Mouse (Mus musculus) megakaryocyte progenitor cell, adult 5-6 weeks (primary cell): ENCODE measurements around the gene Cpm. TPM values are rescaled to one million over a fixed set of nuclear protein-coding genes. Genes with fewer than 3 reads are reported as not detected.
A peak's percentile ranks its signal among the peaks of the same experiment; 100 is the strongest.
"Not testable (repeated sequence)": the region's sequence is repeated elsewhere in the genome, so short reads cannot be mapped to it uniquely, and the experiment has no call there.

ENCODE experiments used
- ATAC-seq: replicated peaks from 2 replicates; pipeline ENCODE4 v1.8.0; 2016; ENCODE audit warnings: mild to moderate bottlenecking, moderate TSS enrichment, inconsistent platforms; ENCODE audit not compliant: poor library complexity
- total RNA-seq, 2 experiments: library from RNA; stranded (forward) in 1 of 2; stranded (reverse) in 1 of 2; fragments of 157-497, 149-512 nt in 1 of 2; fragments of 200-1000 nt in 1 of 2; gene quantifications; 2 replicates each; pipeline versions ENCODE4 v1.2.3 to v1.2.4; 2015 to 2017

Cpm gene
- total RNA-seq (2015): not detected in 2 replicates
- total RNA-seq (2017): 0.17 TPM in 1 of 2 replicates, not detected in the other

DNA sequence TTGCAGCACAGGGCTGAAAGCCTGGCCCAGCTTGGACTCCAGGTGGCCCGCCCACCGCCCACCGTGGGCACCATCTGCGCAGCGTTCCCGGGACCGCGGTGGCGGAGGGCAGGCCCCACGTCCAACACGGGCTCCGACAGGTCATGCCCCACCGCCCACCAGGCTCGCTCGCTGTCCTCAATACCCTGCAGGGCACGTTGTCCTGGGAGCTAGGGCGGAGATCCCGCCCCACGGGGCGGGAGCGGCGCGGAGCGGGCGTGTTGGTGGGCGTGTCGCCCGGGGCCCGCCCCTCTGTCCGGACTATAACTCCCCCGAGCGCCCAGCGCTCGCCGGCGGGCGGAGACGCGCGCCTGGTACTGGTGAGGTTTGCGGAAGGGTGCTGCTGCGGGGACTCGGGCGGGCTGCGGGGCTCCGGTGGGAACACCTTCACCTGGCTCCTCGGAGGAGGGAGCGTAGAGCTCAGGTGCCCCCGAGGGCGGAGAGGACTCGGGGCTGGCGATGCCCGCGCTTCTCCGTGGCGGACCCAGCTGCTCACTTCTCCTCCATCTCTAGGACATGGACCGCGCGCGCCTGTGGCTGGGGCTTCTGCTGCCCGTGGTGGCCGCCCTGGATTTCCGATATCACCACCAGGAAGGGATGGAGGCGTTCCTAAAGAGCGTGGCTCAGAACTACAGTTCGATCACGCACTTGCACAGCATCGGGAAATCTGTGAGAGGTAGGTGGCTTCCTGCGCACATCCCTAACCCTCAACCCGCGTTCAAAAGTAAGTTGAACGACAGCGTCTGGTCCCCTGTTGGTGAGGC lies at the start of gene Cpm:
TSS of gene Cpm (plus strand) at position 332 of the 803 bp plus-strand sequence.
- peak; percentile 89 for ATAC-seq

DNA sequence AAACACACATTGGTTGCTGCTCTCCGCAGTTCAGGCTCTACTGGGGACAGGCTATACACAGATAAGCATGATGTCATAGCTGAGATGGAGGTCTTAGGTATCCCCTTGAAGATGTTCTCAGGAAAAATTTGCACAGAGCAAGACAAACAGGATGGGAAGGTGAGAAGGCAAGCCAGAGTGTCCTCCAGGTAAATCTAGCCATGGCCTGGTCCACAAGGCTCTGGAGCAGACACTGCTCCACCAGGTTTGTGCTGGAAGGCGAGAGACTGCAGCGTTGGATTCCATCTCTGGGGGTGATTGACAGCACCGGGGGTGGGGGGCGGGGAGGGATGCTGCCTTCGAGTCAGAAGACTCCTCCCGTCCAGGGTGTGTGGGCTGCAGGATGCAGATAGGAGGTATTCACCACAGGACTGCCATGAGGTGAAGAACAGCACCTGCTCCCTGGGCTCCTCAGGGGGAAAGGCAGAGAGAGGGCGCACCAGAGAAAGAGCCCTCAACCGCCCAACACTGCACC lies 49.5 kb upstream of the Cpm start:
- no peak for ATAC-seq

DNA sequence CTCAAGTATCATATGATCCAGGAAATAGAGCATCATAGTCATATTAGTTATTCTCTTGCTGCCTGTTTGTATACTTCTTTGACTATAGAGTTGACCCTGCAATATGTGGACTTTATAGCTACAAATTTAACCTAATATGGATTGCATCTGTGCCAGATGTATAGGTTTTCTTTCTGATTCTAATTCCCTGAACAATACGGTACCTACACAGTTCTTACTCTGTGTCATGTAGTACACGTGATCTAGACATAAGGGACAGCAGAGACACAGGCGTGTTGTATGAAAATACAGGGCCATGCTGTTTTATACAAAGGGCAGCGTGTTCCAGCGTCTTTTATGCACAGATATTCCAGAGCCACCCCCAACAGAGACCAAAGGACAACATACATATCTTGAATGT lies 48.9 kb upstream of the Cpm start:
- ATAC-seq: no peak

DNA sequence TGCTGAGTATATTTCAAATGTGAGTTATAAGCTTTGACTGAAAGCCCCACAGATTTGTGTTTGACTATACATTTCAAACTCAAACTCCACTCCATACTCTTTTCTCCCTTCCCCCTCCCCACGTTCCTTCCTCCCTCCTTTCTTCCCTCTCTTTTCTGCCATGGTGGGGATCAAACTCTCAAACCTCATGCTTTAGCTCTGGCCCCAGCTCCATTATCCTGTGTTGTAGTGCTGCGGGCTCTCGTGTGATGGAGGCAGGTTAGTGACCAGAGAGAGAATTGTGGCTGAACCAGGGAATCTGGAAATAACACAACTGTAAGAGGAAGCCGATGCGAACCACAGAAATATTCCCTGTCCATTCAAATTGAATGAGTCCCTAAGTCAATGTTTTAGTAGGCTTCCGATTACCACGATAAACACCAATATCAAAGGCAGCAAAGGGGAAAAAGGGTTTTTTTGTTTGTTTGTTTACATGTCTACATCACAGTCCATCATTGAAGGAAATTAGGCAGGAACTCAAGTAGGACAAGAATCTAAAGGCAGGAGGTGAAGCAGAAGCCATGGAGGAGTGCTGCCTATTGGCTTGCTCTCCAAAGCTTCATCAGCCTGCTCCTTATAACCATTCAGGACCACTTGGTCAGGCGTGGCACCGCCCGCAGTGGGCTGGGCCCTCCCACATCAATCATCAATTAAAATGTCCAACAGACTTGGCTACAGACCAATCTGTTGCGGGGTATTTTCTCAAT lies 48.1 kb upstream of the Cpm start:
- ATAC-seq: no peak

DNA sequence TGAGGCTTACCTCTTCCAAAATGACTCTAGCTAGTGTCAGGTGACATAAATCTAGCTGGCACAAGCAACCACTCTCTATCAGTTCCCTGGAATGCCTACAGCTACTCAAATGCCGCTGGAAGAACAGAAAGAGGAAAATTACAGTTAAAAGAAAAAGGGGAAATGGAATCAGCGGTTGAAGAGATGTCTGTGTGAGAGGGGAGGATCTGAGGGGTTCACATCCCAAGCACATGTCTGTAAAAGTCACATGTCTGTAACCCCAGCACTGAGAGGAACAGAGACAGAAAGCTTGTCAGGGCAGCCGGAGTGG lies 47.6 kb upstream of the Cpm start:
- 0 out of 2 replicates have a peak, but pooled peaks have one; percentile 17 for ATAC-seq

DNA sequence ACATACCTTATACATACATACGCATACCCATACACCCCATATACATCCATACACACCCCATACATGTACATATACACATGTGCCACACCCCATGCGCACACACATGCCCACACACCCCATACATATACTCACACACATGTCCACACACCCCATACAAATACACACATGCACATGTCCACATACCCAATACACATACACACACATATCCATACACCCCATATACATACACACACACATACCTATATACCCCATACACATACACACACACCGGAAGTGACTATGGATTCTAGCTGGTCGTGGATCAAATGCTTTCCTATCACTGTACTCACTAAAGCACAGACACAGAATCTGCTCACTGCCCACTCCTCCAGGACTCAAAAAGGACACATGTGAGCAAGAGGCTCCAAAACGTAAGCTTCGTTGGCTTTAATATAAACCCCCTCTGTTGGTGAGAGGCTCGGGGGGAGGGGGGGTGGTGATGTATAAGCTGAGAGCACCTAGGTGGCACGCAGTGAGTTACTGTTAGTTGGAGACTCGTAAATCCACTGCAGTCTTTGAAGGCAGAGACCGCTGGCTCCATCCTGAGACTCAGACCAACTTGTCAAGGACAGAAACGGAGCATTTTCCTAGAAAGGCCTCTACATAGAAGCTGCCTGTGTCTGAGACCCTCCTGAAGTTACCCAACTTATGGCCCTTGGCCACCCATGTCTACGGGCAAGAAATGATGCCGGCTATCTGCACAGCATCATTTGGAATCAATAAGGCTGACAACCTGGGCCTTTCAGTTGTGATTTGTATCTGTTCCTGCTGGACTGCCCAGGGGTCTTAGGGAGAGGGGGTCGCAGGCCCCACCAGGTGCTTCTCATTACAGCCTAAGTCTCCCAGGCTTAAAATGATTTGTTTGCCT lies 45.9 kb upstream of the Cpm start:
- no peak for ATAC-seq

DNA sequence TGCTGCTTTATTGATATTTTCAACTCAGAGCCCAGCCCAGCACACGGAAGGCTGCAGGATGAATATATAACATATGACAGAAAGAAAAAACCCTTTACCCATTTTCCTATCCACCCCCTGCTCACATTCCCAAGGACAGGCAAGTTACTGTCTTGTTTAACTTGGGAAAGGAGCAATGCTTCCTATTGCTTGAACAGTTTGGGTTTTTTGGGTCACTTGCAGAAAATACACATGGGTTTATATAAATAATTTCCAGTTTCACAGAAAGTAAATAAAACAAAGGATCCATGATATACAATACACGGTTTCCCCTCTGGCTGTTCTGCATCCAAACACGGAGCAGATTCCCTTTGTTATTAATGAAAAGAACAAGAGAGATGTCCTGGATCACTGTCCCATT lies 45.2 kb upstream of the Cpm start:
- ATAC-seq: no peak

DNA sequence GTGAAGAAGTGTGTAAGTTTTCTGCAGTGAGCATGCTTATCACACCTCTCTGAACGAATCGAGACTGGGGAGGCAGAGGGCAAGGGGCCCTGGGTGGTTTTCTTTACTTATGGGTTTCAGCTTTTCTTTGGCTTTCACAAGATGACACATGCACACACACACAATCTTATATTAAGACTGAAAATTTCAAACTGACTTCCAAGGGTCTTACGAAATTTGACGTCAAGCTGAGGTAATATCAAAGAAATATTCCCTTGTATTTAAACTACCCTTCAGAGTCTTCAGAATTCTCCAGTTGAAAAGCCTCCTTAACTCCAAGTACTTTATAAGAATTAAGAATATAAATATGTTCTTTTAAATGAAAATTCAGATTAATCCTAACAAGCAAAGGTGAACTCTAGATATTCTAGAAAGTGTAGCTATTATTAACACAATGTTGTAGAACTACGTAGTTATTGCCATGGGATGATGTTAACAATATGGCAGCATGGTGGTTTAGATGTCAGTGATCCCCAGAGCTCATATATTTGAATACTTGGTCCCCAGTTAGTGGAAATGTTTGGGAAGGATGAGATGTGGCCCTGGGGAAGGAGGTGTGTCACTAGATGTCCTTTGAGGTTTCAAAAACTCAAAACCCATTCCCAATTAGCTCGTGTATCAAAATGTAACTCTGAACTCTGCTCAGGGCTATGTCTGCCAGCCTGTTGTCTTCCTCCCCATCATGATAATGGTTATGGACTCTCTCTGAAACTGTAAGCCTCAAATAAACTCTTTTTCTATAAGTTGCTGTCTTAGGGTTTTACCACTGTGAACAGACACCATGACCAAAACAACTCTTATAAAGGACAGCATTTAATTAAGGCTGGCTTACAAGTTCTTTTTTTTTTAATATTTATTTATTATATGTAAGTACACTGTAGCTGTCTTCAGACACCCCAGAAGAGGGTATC lies 44.5 kb upstream of the Cpm start:
- ATAC-seq: no peak

DNA sequence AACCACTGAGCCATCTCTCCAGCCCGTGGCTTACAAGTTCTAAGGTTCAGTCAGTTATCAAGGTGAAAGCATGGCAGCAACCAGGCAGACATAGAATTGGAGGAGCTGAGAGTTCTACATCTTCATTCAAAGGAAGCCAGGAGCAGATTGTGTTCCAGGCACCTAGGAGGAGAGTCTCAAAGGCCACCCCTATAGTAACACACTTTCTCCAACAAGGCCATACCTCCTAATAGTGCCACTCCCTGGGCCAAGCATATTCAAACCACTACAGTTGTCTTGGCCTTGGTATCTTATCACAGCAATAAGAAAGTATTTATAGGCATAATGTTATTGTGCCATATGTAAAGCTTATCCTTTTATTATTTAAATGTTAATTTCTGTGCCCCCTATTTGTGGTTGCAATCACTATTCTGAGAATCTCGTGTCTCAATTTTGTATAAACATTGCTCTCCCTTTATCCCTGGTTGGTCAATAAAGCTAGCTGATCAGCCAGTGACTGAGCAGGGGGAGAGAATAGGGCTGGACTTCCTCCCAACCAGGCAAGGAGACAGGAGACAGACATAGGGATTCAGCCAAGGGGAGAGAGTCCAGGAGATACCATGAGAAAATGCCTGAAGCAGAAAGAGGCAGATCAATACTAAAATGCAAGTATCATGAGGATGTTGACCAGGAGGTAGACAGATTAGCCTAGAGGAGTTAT lies 43.5 kb upstream of the Cpm start:
- ATAC-seq: no peak

DNA sequence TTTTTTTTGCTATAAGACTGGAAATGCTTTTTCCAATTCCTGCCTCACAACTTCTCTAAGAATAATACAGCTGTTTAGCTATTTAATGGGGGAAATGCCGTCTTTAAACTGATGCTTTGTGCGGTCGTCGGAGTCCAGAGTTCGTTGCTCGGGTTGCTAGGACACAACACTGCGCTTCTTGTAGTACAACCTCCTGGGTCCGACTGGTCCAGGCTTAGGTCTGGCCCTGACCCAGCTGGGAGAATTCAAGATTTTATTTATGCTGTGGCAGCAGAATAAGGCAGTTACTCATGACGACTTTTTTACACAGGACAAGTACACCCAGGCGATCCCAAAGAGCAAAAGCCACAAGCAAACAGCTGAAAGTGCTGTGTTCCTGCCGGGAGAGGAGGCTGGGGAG lies 42.4 kb upstream of the Cpm start:
- ATAC-seq: no peak

DNA sequence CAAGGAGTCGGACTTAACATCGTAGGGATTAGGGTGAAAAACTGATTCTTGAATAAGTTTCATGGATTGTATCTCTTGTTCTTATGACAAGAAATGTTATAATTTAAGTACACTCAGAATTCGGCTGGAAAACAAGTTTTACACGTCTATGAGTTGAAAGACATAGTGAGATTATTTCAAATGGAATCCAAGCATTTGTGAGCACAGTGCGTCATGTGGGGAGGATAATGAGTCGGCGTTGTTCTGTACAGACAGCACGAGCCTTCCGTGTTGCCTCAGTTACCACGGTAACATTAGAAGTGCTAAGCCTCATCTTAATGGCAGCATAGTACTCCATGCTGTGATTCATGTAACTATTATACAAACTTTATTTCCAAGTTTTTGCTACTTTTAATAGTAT lies 42.0 kb upstream of the Cpm start:
- ATAC-seq: no peak

DNA sequence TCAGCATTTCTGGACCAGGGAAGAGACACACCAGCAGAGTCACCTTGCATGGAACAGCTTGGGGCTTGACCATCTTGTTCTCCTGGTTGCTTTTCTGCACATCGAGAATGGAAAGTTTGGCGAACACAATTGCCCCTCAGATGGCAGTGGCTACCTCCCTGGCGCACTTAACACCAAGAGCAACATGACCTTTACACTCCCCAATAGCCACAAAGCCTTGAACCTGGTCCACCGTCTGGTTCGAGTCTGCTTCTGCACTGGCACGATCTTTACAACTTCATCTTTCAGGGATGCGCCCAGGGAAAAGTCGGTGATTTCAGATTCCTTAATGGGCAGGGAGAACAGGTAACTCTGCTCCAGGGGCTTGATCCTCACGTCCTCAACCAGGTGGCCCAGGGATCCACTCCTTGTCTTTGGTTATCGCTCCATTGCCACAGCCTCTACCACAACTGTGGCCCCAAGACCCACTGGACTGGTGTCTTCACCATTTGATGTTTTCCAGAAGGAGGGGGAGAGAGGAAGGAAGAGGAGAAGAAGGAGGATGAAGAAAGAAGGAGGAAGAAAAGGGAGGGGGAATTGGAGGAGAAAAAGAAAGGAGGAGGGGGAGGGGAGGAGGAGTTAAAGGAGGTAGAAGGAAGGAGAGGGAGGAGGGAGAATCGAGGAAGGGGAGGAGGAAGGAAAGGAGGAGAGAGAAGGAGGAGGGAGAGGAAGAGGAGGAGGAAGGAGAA lies 40.7 kb upstream of the Cpm start:
- not testable (repeated sequence) for ATAC-seq

DNA sequence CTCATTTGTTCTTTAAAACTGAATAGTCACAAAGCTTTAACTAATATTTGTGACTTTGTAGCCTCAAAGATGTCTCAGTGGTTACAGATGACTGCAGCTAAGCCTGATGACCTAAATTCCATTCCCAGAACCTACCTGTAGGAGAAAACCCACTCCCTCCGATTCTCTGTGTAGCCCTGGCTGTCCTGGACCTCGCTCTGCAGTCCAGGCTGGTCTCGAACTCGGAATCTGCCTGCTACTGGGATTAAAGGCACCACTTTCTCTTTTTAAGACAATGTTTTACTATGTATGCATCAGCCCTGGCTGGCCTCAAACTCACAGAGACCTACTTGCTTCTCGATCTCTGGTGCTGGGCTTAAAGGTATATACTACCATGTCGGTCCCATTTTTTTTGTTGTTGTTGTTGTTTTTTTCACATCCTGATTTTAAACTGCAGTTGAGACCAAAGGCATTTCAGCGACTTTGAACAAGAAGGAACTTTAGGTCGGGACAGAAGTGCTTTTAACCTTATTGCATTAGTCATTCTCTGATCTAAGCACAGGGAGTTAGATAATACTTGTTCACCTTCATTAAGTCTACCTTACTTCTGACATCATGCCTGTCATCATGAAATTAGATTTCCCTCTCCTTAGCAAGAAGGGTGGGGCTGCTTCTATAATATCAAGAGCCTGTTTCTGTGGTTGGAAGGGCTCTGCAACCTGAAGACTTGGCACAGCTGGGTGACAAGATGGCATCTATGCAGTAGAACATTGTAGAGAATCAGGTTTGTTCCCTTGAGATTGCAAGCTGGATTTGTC lies 40.0 kb upstream of the Cpm start:
- no peak for ATAC-seq

DNA sequence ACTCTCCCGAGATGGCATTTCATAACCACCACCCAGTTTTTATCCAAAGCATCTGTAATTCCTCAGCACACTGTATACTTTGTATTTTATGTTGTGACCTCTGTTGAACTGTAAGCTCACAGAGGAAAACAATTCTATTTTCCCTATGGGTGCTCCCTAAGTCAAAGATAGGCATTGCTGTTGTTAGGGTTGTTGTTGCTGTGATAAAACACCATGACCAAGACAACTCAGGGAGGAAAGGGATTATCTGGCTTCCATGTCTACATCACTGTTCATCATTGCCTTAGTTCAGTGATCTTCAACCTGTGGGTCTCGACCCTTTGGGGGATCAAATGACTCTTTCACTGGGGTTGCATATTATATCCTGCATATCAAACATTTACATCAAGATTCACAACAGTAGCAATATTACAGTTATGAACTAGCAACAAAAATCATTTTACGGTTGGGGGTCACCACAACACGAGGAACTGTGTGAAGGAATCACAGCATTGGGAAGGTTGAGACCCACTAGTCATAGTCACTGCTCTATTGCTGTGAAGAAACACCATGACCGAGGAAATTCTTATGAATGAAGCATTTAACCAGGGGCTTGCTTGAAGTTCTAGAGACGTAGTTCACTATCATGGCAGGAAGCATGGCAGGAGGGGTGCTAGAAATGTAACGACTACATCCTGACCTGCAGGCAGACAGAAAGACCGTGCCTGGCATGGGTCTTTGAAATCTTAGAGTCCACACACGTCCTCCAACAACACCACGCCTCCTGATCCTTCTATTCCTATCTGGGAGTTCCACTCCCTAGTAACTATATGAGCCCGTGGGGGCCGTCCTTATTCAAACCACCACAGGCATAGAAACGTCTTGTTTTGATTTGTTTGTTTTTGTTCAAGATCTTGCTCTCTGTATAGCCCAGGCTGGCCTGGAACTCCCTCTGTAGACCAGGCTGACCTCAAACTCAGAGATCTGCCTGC lies 38.7 kb upstream of the Cpm start:
- ATAC-seq: no peak

DNA sequence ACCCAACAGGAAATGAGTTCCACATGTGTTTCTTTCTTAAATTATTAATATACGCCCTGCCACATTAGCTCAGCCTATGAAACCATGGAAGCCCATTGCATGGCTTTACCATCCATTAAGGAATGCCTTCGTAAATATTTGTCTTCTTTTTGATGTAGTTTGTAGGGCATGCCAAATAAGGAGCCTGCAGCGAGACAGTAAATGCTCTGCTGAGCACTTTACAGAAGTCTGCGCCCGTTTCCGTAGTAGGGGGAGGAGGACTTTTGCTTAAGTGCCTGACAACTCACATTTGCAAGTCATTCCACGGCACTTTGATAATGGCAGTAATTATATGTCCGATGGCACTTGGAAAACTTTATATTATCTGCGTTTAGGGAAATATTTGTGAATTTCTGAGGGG lies 37.5 kb upstream of the Cpm start:
- ATAC-seq: no peak

DNA sequence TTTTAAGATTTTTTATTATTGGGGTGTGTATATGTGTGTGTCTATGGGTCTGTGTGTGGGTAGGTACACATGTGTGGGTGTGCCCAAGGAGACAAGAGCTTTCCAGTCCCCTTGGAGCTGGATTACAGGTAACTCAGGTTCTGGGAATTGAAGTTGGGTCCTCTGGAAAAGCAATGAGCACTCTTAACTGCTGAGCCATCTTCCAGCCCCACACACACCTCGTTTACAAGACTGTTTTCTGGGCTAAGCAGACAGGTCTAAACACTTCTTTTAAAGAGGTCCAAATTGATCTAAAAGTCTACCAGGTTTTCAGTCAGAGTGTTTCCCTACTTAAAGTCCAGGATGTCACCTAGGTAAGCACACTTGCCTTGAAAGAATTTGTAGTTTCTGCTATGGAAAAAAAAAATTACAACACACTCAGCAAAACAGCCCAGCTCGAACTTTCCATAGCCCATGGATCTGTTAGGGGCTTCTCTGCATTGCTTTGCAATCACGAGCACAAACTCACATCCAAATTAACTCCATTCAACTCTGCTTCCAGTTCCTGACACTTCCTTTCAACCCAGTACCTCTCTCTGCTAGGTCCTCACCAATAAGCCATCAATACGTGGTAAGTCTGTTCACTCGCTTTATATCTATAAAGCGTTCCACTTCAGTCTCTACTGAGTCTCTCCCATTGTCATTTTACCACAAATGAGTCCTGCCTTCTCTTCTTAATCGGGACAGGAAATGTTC lies 36.8 kb upstream of the Cpm start:
- no peak for ATAC-seq
